Mouse (Mus musculus) c-Kit-positive CD71-negative TER-119-negative erythroid progenitor cells, embryonic 14.5 days (primary cell): ENCODE data around the gene Stk4.
"Not testable (repeated sequence)": the region's sequence is repeated elsewhere in the genome, so short reads cannot be mapped to it uniquely, and the experiment has no call there.

ENCODE experiments used
- DNase-seq: peaks from one replicate; pipeline ENCODE4 v3.0.0-alpha.2; 2013; ENCODE audit warnings: low read depth

Stk4 gene

DNA sequence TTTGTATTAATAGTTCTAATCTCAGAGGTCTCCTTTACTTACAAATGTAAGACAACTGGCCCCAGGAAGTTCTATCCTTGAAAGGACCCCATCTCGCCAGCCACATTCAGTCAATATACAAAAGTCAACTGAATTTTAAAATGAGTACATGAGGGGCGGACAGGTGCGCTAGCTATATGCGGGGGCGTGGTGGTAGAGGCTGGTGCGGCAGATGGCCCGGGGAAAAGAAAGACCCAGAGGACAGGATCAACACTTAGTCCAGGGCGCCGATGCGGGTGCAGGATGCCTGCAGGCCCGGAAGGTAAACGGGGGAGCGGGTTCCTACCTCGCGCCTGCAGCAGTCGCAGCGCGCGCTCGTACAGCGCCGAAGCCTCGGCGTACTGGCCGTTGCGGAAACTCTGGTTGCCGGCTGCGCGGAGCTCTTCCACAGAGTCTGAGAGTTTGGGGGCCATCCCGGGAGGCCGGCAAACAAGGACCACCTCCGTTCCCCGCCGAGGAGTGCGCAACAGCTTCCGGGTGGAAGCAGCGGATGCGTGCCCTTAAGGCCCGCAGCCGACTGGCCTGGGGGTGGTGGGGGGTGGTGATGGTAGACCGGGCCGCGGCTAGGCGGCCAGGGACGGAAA lies at the start of gene Stk4:
Gene Stk4, plus strand, starts transcription at position 181 of the 623 bp plus-strand sequence.
- DNase-seq: no peak

DNA sequence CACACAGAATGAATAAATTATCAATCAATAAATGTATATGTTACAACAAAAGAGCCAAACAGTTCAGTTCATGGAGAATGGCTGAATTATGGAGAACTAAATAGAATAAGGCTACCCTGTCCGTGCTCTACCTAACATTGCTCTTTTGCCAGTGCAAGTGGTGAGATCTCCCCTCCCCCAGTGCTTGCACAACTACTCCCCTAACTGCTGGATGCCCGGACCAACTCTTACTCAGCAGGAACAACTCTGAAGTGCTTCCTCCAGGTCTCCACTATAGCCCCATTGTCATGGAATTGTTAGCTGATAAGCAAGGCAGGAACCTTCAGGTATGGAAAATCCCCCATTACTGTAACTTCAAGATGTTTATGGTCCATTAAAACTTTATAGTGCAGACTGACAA lies 48.0 kb upstream of the Stk4 start:
- DNase-seq: no peak

DNA sequence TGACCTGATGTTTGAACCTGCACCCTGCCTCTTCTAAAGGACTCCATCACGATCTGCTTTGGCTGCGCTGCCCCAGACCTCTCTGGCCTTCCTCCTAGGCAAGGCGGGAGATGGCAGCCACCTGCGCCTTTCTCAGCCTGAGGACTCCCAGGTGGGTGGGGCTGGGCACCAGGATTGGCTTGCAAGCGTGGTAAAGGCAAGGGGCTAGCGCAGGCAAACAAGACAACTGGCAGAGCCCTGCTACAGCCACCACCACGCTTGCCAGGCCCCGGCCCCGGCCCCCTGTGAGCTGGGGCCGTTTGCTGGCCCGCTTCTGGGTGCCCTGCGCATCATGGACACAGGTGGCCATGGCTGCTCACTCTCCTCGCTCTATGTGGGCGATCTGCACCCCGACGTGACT lies 45.0 kb upstream of the Stk4 start, which contains the start of gene Pabpc1l:
Gene Pabpc1l, plus strand, starts transcription at position 301 of the 400 bp plus-strand sequence.
- no peak for DNase-seq

GRCm38 (mm10) chr2:164031147-164031546 lies 39.0 kb upstream of the Stk4 start:
- no peak for DNase-seq

- DNase-seq: no peak
Measured at GRCm38 (mm10) chr2:164032973-164033372, 37.1 kb upstream of the Stk4 start.

- peak; percentile 22 for DNase-seq
Measured at GRCm38 (mm10) chr2:164036520-164037019, 33.6 kb upstream of the Stk4 start.

DNA sequence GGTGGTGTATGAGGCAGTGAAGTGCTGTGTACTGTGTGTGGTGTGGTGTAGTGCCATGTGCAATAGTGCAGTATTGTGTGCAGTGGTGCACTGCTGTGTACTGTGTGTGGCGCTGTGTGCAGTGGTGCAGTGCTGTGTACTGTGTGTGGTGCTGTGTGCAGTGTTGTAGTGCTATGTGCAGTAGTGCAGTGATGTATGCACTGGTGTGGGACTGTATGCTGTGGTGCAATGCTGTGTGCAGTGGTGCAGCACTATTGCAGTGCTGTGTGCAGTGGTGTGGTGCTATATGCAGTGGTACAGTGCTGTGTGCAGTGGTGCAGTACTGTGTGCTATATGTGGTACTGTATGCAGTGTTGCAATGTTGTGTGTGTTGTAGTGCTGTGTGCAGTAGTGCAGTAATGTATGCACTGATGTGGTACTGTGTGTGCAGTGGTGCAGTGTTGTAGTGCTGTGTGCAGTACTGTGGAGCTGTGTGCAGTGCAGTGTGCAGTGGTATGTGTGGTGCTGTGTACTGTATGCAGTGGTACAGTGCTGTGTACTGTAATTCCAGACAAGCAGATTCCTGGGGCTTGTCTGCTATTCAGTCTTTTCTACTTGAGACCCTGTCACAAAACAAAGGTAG lies 31.6 kb upstream of the Stk4 start:
- no peak for DNase-seq

DNA sequence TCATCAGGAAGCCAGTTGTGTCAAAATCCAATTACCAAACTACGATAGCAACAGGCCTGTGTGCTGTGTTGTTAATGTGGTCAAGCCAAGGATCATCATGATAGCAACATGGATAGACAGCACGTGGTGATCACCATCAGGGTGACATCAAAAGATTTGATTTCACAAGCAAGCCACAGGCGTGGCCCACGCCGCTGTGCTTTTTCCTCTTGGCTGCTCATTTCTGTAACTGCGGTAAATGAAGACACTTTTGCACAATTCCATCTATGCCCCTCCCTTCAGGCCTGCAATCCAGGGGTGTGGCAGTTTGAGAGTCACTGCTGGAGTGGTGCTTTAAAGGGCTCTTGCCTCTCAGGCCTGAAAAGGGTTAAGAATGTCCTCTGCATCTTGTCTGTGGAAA lies 29.2 kb upstream of the Stk4 start:
- DNase-seq: peak; percentile 18

GRCm38 (mm10) chr2:164041523-164041922 lies 28.6 kb upstream of the Stk4 start:
- no peak for DNase-seq

- no peak for DNase-seq
Measured at GRCm38 (mm10) chr2:164047197-164047690, 22.9 kb upstream of the Stk4 start.

DNA sequence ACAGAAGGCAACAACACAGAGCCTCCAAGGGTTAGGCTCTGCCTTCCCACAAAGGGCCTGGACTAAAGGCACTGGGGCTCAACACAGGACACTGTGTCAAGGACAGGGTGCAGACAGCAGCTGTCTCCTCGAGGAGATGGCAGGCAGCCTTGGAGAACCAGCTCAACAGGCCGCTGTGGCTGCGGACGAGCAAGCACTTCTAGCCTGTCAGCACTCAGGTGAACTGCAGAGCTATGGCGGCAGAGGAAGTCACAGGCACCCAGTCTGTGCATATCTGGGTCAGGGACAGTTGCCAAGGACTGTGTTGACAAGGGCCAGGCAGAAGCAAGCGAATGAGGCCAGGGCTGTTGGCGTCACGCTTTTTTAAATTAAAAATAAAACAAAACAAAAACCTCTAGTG lies 16.4 kb upstream of the Stk4 start:
- no peak for DNase-seq

- no peak for DNase-seq
Measured at GRCm38 (mm10) chr2:164054671-164055070, 15.5 kb upstream of the Stk4 start.

DNA sequence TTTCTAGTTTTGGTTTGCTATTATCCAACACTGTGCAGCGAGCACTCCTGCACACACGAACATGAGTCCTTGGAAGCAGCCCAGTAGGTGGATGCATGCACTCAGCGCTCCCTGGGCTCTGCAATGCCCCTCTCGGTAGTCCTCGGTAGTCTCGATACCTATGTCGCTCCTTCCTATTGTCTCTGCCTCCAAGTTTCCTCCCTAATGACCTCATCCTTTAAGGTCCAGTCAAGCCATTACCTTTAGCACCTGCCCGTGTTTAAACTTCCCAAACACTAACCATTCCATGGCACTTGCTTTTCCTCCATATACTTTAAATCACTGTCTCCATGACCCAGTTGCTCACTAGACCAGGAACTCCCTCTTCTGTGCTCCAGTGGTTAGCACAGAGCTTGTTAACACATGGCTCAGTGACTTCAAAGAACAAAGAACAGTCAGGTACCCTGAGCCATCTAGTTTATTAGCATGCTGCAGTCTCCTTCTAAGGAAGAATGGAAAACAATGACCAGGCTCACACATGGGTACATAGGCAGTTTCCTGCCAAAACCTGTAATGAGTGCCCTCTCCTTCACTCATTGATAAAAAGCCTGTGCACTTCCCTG lies 10.4 kb upstream of the Stk4 start:
- DNase-seq: no peak

- peak; percentile 92 for DNase-seq
Measured at GRCm38 (mm10) chr2:164070765-164071436, 779 bp downstream of the Stk4 start, which contains the start of gene Tomm34. Gene Tomm34 (minus strand): TSS chr2:164071169.

DNA sequence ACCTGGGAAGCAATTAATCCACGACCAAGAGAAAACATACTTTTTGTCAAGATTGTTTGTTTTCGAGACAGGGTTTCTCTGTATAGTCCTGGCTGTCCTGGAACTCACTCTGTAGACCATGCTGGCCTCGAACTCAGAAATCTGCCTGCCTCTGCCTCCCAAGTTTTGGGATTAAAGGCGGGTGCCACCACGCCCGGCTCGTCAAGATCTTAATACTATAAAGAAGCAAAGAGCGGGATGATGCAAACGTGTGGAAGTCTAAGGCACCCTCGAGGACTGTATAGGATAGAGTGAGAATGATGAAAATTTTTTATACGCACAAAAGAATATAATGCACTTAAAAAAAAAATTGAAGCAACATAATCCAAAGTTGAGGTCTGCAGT lies 1.3 kb downstream of the Stk4 start:
- DNase-seq: not testable (repeated sequence)

DNA sequence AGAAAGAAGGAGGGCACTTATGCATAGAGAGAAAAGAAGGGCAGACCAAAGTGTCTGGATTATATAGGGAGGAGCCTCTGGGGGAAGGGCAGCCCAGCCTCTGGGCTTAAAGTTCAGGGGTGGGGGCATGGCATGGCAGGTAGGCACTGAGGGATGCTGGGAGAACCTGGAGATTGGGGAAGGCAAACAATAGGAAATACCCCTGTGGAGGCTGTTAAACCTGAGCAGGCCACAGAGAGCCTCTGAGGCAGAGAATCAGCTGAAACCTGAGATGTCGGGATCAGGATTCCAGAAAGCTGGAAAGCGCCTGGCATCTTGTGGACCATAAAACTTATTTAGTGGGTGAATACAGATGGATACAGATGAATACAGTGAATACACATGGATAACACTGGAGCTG lies 2.0 kb downstream of the Stk4 start:
- DNase-seq: no peak

GRCm38 (mm10) chr2:164073120-164073519 lies 3.0 kb downstream of the Stk4 start:
- DNase-seq: no peak

- peak; percentile 99 for DNase-seq
Measured at GRCm38 (mm10) chr2:164073918-164074578, 3.9 kb downstream of the Stk4 start.

- no peak for DNase-seq
Measured at GRCm38 (mm10) chr2:164075088-164075487, 5.0 kb downstream of the Stk4 start.

DNA sequence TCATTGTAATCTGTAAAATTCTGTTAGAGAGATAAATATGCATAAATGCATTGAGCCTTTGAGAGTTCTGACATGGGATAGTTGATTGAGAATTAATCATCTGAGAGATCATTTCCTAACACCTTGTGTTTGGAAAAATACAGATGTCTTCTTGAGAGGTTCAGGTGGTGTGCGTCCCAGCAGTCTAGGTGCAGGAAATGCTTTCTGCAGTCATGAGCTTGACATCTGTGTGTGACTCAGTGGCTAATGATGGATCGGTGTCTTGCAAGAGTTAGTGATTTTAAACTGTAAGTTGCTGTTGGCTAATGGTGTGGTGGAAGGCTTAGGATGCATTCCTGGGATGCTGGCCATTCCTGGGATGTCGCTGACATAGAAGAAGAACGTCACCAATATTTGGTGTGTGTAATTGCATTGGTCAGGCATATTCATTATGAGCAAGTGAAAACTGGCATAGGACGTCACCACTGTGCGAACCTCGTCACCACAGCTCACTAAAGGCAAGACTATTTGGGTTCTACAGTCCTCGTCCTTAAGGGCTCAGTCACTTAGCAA lies 6.8 kb downstream of the Stk4 start:
- DNase-seq: no peak

DNA sequence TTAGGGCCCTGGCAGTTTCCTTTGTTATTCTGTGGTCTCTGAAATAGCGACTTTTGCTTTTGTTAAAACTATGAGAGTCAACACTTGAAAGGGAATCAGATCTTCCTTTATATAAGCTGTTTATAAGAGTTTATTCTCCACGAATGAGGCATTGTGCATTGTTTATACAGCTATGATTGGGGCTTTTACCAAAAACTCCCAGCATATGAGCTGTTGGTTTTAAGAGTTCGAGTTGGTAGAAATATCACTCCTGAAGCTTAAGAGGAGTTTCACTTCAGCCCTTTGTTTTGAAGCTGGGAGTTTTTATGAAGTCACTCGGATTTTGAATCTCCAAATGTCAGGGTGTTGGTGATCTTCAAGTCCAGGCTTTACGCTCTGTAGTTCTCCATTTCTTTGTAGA lies 7.8 kb downstream of the Stk4 start:
- no peak for DNase-seq

GRCm38 (mm10) chr2:164079488-164079887 lies 9.4 kb downstream of the Stk4 start:
- DNase-seq: no peak
